In the genomic region with DNA sequence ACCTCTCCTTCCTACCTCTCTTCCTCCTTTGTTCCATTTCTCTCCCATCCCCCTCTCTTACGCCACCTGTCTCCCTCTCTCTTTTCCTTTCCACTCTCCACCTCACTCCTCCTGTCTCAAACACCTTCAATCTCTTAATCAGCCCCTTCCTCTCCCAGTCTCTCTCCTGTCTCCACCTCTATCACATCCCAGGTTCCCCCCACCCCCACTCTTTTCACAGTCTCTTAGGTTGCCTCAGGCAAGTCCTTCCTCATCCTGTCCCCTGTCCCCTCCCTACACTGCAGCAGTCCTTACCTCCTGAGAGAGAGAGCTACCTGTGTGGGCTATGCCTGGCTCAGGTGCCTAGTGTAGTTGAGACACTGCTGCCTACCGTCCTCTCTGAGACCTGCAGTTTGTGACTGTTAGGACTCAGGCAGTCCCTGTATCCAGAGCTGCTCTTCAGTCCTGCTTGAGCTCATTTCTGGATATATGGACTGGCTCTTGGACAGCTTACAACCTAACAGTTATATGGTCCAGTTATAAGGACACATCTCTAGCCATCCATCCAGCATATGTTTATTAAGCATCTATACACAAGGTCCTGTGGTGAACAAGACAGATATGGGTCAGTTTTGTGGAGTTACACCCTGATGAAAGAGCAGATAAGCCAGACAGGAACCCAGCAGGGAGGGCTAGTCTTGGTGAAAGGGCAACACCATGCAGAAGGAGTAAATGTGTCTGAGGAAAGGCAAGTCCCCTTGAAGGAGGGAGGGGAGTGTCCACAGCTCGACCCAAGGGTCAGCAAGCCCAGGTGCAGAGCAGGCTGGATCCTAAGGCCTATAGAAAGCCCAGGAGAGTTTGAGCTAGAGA, we compare ENCODE assay signal across 12 mouse cellular contexts. TPM values are rescaled to one million over a fixed set of nuclear protein-coding genes. Genes with fewer than 3 reads are reported as not detected.
DNase-seq lines count a peak whose midpoint lies in the region; ATAC-seq lines count a peak whose summit lies in the region.
"Had no signal": no experiment of that assay in that cellular context is flagged by ENCODE, and none has a peak within 500 bp of the region (broad histone marks: within the 10 kb centered on the region; RNA-seq: fewer than 3 reads in every experiment).

No protein-coding gene starts in this region.

- H3K9me3 ChIP-seq in hindbrain, embryonic 10.5 days = no peaks in the 10 kb centered on the region
- H3K9me3 ChIP-seq in hindbrain, embryonic 11.5 days (ENCODE audit: control insufficient read depth, low read length) = no peaks in the 10 kb centered on the region
- no peaks in the 10 kb centered on the region for H3K9me3 ChIP-seq in liver, embryonic 13.5 days (replicated peaks)
- H3K9me3 ChIP-seq: hindbrain, embryonic 15.5 days had no signal

- intact Hi-C loops in left cerebral cortex, postnatal 25 days (cut with DNase I) = no loop called here

- no peak overlapping the region for H3K9ac ChIP-seq in hindbrain, embryonic 11.5 days (ENCODE audit: low read depth, low read length)
- H3K9ac ChIP-seq in liver, embryonic 13.5 days = peak overlapping the region; percentile 76
- H3K9ac ChIP-seq: hindbrain, embryonic 15.5 days had no signal

- WGBS in hindbrain, embryonic 10.5 days = 68% methylated on average over 3 of the region's 3 CpGs
- WGBS in hindbrain, embryonic 11.5 days = 73% methylated on average over 3 of the region's 3 CpGs
- WGBS in liver, embryonic 13.5 days (ENCODE audit: insufficient replicate concordance) = 36% methylated on average over 3 of the region's 3 CpGs

- ATAC-seq in hindbrain, embryonic 11.5 days (ENCODE audit: low FRiP score) = no peak
- ATAC-seq in liver, embryonic 13.5 days (ENCODE audit: low read depth) = peak; percentile 51

- H3K27ac ChIP-seq in hindbrain, embryonic 10.5 days = peak overlapping the region; percentile 57
- no peak overlapping the region for H3K27ac ChIP-seq in hindbrain, embryonic 11.5 days (ENCODE audit: low read depth, low read length)
- peak overlapping the region; percentile 99 for H3K27ac ChIP-seq in liver, embryonic 13.5 days
- H3K27ac ChIP-seq: hindbrain, embryonic 15.5 days; layer of hippocampus, adult 2 months had no signal

- no peak overlapping the region for H3K4me2 ChIP-seq in hindbrain, embryonic 11.5 days (replicated peaks; ENCODE audit: low read depth, low read length)
- peak overlapping the region; percentile 62 for H3K4me2 ChIP-seq in liver, embryonic 13.5 days
- H3K4me2 ChIP-seq: hindbrain, embryonic 15.5 days had no signal

- H3K4me3 ChIP-seq in hindbrain, embryonic 10.5 days = no peak overlapping the region
- no peak overlapping the region for H3K4me3 ChIP-seq in hindbrain, embryonic 11.5 days (ENCODE audit: low read depth, low read length)
- H3K4me3 ChIP-seq in liver, embryonic 13.5 days (replicated peaks) = peak overlapping the region; percentile 38
- H3K4me3 ChIP-seq: hindbrain, embryonic 15.5 days; layer of hippocampus, adult 2 months had no signal

- peaks cover 10% of the 10 kb centered on the region for H3K36me3 ChIP-seq in hindbrain, embryonic 10.5 days
- H3K36me3 ChIP-seq in hindbrain, embryonic 11.5 days (ENCODE audit: control insufficient read depth, insufficient read depth, low read length) = no peaks in the 10 kb centered on the region
- H3K36me3 ChIP-seq in liver, embryonic 13.5 days = peaks cover 68% of the 10 kb centered on the region

- DNase-seq in hindbrain, embryonic 10.5 days (ENCODE audit: low spot score) = no peak
- no peak for DNase-seq in hindbrain, embryonic 11.5 days (ENCODE audit: low spot score)
- peak; percentile 21 to 41 for DNase-seq in urinary bladder, postnatal 36 days (ENCODE audit: low spot score in 2 of 2)
- DNase-seq in urinary bladder, postnatal 10 days (ENCODE audit: low spot score) = no peak
- DNase-seq in liver, embryonic 13.5 days = no peak
- DNase-seq in layer of hippocampus, postnatal 14 days (ENCODE audit: low spot score in 2 of 2) = no peak
- no peak for DNase-seq in gastrocnemius, postnatal 10 days
- DNase-seq in left cerebral cortex, postnatal 25 days (ENCODE audit: low spot score in 2 of 2) = no peak
- DNase-seq: cerebellum, adult 9-10 months; gastrocnemius, postnatal 36 days had no signal

- H3K4me1 ChIP-seq in hindbrain, embryonic 10.5 days (replicated peaks) = 0 out of 2 replicates have a peak, but pooled peaks cover 5% of the 10 kb centered on the region
- H3K4me1 ChIP-seq in hindbrain, embryonic 11.5 days (replicated peaks; ENCODE audit: control insufficient read depth, insufficient read depth, low read length) = no peaks in the 10 kb centered on the region
- peaks cover 96% of the 10 kb centered on the region for H3K4me1 ChIP-seq in liver, embryonic 13.5 days (replicated peaks)
- H3K4me1 ChIP-seq: hindbrain, embryonic 15.5 days had no signal

- no peaks in the 10 kb centered on the region for H3K27me3 ChIP-seq in hindbrain, embryonic 10.5 days (ENCODE audit: insufficient read depth, poor library complexity, severe bottlenecking)
- no peaks in the 10 kb centered on the region for H3K27me3 ChIP-seq in hindbrain, embryonic 11.5 days (ENCODE audit: control insufficient read depth, insufficient read depth, low read length)
- H3K27me3 ChIP-seq in liver, embryonic 13.5 days = no peaks in the 10 kb centered on the region
- H3K27me3 ChIP-seq: hindbrain, embryonic 15.5 days had no signal

RNA-seq across cellular contexts. Expression of a gene that starts 33.1 kb away (rescaled TPM):
- polyA plus RNA-seq in hindbrain, embryonic 10.5 days (2016; fragmentation: Nextera tagmentation; extraction: Ambion mirVana) = 26.9 and 30.1 TPM in 2 replicates
- 8.5 and 10.2 TPM in 2 replicates for polyA plus RNA-seq in hindbrain, embryonic 11.5 days (2014; fragmentation: Nextera tagmentation; extraction: Ambion mirVana)
- polyA plus RNA-seq in liver, embryonic 13.5 days (2015; fragmentation: Nextera tagmentation; extraction: Ambion mirVana) = 42.2 and 44.2 TPM in 2 replicates
- total RNA-seq in layer of hippocampus, postnatal 14 days (2021) = 10 to 100 TPM; 35.5 to 38.1 TPM
- total RNA-seq in gastrocnemius, postnatal 10 days (2021) = 10 to 100 TPM; 56.3 to 60.9 TPM
- total RNA-seq in left cerebral cortex, postnatal 25 days (2021) = 10 to 100 TPM; 28.6 to 30.7 TPM

RNA-seq across cellular contexts. Expression of a gene that starts 41.8 kb away (rescaled TPM):
- polyA plus RNA-seq in hindbrain, embryonic 10.5 days (2016; fragmentation: Nextera tagmentation; extraction: Ambion mirVana) = 31.2 and 41.0 TPM in 2 replicates
- 16.4 and 17.1 TPM in 2 replicates for polyA plus RNA-seq in hindbrain, embryonic 11.5 days (2014; fragmentation: Nextera tagmentation; extraction: Ambion mirVana)
- 19.3 and 21.1 TPM in 2 replicates for polyA plus RNA-seq in liver, embryonic 13.5 days (2015; fragmentation: Nextera tagmentation; extraction: Ambion mirVana)
- 10 to 100 TPM; 26.7 to 27.6 TPM for total RNA-seq in layer of hippocampus, postnatal 14 days (2021)
- 10 to 100 TPM; 14.0 to 15.9 TPM for total RNA-seq in gastrocnemius, postnatal 10 days (2021)
- total RNA-seq in left cerebral cortex, postnatal 25 days (2021) = 10 to 100 TPM; 25.2 TPM

Comparison
In these comparisons a context has a peak if more than half of its experiments do, and no peak if none do; other contexts are left out.
1. DNase-seq: peak in urinary bladder, postnatal 36 days (2 of 2); none in hindbrain, embryonic 10.5 days (single experiment), hindbrain, embryonic 11.5 days (single experiment), urinary bladder, postnatal 10 days (single experiment), liver, embryonic 13.5 days (single experiment), layer of hippocampus, postnatal 14 days (0 of 2), gastrocnemius, postnatal 10 days (single experiment) and left cerebral cortex, postnatal 25 days (0 of 2).